Mouse (Mus musculus) left cerebral cortex, adult 11 months (tissue): ENCODE measurements at regions not wholly inside any gene's neighbourhood (a gene's known extent, or its start where the extent isn't known, plus 50 kb on each side); places are given as distances from the start of the nearest gene placed in this dataset.

Experiments
- DNase-seq: peaks from one replicate; pipeline ENCODE4 v3.0.0; 2022; ENCODE audit warnings: low spot score

DNA sequence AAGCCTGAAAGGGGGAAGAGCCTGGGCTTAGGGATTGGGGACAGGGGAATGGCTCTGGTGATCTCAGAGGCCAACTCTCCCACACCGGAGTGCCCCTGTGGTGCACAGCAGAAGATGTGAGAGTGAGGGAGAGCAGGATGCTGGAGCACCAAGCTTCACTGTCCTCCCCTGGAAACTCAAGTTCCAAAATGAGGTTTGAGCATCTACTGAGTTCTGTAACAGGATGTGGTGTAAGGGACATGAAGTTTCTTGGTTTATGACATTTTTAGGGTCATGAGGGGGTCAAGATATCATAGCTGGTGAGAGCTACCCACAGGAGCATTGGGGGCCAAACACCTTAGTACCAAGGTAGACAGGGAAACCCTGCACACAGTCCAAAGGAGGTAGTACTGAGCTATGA lies 274.1 kb upstream of the Zmiz1 start:
- DNase-seq, result no peak

DNA sequence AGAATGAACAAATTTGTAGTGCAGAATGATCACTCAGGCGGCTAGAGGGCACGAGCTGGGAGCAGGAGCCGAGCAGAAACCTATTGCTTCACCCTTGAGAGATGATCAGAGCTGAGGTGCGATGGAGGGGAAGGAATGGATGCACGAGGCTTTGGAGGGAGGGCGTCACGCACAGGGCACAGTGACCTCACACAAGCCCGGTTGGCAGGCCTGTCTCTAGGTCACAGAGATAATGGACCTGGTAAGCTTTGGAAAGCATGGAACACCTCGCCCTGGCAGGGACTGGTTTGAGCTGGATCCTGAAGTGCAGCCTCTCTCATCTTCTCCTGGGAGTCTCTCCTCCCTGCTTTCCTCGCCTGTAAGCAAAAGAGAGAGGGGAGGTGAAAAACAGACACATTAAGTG lies 273.4 kb upstream of the Zmiz1 start:
- no peak for DNase-seq

DNA sequence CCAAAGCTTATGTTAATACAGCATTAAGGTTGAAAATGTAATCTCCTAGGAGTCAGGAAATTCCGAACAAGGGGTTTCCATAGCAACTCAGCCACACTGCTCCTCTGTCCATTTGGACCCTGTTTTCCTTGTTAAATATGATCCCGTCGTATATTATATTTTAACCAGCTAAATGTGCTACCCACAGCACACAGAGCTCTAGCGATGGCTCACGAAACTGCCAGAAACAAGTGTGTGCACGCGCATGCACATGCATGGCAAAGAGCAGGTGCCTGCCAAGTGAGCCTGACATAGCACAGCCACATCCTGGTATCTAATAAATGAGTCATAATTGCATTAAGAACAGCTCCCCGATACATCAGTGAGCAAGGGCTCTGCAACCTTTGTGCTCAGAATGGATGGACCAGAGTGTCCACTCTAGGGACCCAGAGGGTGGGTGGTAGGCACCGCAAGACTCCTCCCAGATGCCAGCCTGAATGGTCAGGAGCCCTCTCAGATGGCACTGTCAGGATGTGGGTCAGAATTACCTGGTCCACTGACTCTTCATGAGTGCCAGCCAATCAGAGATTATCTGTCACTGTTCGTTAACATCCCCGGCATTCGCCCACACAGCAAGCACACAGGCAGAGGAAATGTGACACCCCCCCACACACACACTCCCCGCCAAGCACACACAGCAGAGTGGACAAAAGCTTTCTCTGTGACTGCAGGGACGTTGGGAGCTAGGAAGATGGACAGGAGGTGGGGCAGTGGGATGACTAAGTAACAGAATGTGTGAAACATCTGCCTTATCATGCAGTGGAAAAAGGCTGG lies 272.8 kb upstream of the Zmiz1 start:
- DNase-seq, result peak; percentile 43

DNA sequence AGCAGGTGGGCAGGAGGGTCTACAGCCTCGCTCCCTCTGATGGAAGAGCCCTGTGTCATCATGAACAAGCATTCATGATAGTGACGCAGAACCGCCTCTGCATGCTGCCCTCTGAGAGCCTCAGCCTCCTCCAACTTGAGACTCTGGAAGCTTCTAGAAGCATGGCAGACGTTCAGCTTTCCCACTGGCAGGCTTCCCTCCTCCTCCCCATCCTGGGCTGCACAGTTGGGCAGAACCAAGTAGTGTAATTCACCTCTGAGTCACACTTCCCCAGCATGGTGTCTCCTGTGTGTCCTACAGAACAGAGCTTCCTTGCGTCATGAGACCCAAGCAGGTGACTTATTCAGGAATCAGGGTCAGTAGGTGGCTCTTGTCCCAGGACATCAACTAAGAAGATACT lies 271.3 kb upstream of the Zmiz1 start:
- DNase-seq, result peak; percentile 32

DNA sequence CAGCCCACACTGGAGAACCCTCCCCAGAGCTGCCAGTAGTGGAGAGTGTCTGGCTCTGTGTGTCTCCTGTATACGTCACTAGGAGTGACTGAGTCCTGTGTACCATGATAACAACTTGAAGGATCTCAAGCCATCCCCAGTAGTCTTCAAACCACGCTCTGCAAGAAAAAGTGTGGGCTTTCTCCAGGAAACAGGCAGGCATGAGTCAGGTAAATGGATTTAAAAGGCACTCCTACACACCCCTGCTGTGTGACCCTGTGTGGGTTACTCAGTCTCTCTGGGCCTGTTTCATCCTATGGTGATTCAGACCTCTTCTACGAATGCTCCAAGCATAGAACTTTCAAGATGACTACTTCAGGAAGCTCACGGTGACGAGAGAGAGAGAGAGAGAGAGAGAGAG lies 269.7 kb upstream of the Zmiz1 start:
- no peak for DNase-seq

DNA sequence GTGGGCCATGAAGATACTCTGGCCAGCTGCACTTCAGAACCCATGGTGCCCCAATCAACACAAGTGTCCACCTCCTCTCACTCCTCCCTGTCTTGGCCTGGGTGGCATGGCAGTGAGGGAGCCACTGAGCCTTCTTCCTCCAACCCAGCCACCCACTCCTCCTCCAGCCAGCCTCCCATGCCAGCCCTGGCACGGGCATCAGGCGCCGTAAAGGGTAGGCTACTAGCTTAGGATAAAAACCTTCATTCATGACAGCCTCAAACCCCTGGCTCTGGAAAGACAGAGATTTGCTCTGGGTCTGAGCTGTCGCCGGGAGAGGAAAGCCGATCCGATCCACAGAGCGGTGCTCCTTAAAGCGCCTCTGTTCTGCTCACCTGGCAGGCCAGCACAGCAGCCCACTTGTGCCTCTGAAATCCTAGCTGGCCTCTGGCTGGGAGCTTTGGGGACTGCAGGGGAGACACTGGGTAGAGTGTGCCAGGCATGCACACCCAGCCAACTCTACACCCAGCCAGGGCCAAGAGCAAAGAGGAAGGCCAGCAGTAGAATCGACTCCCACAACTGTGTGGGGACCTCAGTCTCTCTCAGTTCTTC lies 268.2 kb upstream of the Zmiz1 start:
- DNase-seq, result no peak

DNA sequence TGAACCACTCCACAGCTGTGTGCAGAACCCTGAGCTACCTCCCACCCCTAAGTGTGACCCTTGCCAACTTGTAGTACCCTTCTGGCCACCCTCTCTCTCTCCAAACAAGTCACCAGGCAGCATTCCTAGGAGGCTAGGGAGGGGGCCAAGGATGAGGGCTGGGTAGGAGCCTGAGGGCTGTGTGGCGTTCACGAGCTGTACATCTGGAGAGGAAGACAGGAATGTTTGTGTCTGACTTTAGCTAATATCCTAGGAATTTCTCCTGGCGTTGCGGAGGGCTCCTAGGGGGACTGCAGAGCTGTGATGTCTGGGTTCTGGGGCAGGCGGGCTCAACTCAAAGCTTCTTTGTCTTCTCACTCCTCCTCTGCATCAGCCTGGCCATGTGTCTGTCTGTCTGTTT lies 262.2 kb upstream of the Zmiz1 start:
- no peak for DNase-seq

DNA sequence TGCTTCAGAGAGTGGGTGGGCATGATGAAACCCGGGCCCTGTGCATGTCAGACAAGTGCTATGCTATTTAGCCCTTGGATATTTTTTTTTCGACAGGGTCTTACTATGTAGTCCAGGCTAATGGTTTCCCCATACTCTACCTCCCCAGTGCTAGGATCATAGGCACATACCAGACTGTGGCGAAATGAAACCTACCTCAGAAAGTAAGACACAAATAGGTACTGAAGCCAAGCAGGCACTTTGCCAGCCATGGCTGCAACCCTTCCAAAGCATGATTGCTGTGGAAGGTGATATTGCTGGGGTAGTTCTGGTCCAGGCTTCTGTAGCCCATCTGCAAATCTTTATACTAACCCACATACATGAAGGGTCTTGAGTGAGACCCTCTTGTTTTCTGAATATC lies 259.1 kb upstream of the Zmiz1 start:
- no peak for DNase-seq

DNA sequence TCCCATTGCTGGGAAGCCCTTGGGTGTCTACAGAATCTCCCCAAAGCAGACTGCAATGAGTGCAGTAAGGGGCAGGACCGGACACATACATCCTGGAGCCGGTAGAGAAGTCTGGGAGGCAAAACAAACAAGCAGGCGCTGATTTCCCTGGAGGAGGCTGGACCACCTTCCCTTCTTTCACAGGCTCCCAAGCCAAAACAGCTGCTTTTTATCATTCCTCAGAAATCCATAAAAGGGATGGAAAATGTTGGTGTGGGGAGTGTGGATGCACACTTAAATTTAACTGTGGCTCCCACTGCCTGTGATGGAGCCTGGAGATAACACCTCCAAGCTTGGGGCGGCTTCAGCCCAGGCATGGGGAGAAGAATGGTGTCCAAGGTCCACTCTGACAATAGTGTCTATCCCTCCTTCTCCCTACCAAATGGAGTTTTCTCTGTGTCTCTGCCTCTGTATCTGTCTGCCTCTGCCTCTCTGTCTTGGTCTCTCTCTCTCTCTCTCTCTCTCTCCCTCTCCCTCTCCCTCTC lies 258.3 kb upstream of the Zmiz1 start:
- no peak for DNase-seq

DNA sequence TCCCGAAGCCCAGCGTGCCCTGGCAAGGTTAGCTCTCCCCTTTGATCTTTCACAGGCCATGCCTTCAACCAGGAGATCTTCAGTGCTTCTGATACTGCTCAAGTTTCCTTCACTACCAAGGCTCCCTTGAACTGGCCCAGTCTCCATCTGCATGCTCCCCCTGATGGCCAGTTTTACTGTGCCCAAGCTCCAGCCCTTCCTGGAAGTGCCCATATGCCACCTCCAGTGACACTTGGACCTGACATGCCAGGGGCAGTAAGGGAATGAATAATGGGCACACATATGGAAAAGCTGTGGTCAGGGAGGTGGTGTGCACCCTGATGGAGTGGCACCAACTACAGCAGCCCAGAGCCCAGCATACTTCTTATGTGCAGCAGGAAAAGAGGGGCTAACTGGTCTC lies 256.7 kb upstream of the Zmiz1 start:
- no peak for DNase-seq

DNA sequence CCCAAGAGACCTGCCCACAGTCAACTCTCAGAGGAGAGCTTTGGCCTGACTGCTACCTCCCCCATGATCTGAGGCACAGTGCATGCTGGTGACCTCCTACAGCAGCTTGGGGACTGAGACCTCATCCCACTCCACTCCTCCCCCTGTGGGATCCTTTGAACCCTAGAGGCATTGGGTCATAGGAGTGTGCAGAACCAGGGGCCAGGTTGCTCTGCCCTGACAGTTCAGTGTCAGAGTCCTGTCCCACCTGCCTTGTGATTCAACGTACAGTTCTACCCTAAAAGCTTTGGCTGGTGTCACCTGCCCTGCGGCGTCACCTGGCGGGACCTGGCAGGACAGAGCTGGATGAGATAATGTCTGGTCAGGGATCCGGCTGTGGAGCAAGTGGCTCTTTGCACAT lies 254.9 kb upstream of the Zmiz1 start:
- no peak for DNase-seq

DNA sequence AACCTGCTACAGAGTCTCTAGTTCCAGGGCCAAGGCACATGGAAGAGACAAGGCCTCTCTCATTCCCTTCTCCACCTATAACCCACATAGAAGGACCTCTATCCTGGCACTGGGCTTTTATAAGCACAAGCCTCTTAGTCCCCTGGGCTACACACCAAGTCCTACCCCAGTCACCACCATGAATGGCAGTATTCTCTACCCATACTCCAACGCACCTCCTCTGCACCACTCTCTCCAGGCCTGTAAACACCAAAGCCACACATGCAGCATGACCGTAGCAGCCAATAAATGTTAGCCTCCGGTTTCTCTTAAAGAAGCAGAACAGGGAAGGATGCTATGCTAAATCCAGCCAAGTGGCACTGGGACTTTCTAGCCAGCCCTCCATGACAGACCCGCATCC lies 252.1 kb upstream of the Zmiz1 start:
- DNase-seq, result no peak

DNA sequence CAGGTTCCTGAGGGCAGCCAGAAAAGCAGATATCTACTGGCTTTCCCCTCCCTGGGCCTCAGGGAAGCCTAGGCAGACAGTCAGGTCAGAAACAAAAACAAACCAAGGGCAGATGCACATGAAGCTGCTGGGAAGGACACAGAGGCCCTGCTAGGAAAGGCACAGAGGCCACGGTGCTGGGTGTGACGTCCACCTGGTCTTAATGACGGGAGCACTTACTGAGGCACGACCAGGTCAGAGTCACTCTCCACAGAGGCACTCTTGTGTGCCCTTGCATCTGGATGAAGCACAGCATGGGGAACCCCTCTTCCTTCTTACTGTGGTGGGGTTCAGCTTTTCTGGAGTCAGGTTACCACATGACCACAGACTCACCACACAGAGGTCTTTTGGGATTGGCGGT lies 251.6 kb upstream of the Zmiz1 start:
- no peak for DNase-seq

DNA sequence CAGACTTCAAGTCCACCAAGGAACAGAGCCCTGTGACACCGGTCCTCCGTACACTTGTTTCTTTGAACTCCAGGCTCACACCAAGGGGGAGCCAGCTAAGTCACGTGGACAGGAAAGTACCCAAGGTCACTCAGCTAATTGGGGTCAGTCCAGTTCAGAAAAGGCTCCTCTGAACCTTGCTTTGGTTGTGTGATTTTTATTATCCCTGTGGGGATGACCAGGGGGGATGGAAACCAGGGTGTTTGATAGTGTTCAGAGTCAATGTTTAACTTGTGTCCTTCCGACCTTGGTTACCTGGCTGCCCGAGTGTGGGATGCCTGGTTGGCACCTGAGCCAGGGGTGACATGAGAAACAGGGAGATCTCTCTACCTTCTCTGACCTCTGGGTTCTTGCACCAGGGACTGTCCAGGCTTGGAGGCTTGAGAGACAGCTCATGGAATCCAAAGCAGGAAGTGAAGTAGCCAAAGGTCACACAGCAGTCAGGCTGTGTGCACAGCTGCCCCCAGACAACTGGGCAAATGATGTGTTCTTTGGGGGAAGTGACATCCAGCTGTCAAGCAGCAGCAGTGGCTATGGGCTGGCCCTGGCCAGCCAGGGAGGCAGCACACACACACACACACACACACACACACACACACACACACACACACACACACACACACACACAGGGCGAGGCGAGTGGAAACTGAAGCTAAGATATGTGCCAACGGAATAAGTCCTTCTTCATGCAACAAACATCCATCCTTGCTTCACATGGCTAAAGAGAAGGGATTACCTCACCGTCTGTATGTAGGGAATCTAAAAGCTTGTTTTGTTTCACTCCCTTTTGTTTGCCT lies 250.5 kb upstream of the Zmiz1 start:
- no peak for DNase-seq

DNA sequence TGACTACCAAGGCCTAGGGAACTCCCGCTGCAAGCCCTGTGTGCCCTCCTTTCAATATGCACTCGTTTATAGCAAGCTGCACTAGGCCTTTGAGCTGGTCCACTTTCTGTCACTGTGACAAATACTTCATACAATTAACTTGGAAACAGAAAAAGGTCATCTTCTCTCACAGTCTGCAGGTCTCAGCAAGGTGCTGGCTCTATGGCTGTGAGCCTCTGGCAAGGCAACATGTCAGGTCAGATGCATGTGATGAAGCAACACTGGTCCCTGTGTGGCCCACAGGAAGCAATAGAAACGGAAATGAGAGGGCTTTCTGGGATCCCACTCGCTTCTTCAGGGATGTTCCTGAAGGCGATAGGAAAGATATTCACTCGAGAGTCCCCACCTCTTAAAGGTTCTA lies 245.9 kb upstream of the Zmiz1 start:
- DNase-seq, result no peak

DNA sequence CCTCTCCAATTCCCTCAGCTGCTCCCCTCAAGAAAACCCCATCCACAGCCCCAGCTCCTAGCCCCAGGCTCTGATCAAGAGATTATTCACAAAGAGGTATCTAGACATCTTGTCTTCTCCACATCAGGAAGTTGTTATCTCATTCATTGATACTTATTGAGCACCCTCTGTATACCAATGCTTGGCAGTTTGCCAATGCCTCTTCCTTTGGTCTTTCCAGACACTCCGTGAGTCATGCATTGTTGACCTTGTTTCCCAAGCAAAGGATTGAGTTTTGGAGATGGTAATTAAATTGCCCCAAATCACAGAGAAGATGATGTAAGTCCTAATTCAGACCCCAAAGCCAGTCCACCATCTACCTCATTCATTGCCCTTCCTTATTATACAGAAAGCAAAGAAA lies 235.9 kb upstream of the Zmiz1 start:
- no peak for DNase-seq

DNA sequence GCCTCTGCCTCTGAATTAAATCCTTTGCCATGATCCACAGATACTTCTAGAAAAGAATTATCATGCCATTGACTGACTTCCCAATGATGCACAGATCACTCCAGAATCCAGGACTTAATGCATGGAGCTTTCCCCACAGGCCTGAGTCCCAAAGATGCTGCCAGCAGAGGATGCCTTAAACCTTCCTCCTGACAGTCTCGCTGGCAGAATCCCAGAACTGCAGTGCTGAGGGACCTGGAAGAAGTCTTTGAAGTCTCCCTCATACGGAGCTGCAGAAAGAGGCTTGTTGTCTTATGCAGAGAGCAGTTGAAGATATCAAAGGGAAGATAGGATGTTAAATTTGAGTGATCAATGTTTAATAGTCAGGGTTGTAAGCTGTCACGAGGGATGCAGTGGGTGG lies 233.8 kb upstream of the Zmiz1 start:
- DNase-seq, result no peak

DNA sequence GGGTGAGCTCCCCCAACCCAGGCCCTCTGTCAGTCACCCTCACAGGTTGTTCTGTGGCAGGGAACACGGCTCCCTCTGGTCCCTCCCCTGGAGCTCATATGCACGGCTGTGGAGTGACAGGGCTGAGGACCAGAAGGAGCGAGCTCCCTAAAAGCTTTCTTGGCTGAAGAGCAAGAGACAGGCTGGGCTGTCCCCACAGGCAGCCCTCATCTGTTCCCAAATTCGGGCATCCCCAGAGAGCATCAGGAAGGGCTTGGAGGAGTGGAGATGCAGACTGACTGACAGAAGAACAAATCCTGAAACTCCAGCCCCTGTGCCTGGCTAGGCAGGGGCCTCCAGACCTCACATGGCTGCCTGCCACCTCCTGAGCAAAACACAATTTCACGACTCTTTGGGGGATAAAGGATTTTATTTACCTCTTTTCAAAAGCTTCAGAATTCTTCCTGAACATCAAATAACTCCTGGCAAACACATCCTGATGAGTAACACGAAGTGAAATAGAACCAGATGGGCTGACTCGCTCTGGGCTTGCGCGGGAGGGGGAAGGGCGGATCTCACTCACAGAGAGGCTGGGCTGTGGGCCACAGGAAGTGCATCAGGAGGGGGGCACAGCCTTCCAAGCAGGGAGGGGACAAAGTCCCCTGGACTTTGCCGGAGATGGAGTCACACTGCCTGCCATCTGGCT lies 232.7 kb upstream of the Zmiz1 start:
- peak; percentile 77 for DNase-seq

DNA sequence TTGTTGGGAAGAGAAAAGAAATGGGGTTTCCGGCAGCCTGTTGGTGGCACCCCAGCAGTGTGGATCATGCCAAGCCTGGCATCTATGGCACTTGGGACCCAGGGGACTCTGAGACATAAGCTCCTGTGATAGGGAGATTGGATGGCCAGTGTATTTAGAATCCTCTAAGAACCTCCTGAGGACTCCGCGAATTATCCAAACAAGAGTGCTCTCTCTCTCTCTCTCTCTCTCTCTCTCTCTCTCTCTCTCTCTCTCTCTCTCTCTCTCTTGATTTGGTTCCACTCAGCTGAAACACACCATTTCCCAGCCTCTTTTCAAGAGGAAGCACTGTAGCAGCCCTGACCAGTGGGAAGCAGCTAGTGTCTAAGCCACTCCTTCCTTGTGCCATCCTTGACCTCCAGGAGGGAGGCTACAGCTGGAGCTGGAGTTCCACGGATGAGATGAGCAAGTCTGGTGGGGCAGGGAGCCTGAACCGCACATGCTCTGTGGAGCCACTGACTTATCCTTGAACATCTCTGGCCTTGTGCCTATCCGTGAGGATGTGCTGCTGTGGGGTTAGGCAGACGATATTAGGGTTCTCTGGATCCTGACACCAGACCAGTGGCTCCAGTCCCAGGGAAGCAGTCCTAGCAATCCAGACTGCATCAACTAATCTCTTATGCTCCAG lies 232.0 kb upstream of the Zmiz1 start:
- DNase-seq, result no peak

DNA sequence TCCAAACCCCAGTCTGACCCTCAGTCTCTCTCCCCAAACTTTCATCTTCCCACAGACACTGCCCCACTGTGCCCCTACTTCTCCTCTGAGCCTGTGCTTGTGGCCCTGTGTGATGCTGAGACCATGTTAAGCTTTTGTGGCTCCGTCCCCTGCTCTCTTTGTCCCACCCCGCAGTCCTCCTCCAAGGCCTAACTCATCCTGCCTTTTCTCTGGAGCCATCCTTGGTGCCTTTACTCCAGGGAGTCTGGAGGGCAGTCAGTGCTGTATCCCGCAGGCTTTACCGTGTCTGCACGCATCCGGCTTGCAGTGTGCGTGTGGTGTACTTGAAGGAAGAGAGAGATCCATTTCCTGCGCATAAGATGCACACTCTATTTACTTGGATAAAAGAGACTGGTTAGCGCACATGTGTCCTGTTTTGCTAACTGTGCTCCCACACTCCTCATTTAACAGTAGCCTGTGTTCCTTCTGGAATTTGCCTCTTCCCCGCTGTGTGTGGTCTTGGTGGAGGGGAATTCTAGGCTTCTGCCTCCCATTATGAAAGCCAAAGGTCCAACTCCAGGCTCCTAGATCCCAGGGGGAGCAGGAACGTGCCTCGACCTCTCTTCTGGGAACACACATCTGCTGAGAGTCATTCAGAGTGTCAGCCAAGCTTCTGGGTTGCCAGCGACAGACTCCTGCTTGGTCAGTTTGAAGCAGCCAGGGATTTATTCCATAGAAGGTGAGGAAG lies 230.5 kb upstream of the Zmiz1 start:
- DNase-seq, result no peak

DNA sequence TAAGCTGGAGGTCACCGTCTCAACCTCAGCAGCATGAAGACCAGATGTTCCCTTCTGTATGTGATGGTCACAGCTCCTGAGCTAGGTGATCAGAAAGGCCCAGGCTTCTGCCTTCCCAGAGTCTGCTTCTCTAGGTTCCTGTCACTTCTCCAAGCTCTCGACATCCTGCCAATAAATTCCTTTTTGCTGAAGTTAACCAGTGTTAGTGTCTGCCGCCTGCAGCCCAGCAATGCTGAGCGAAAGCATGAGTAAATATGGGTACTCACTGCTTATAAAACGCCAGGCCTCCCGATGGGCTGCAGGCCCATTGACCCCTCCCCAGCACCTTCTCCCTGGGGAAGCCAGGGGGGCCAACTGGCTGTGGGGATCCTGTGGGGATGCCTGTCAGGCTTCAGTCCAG lies 229.4 kb upstream of the Zmiz1 start:
- DNase-seq, result no peak
